Mouse (Mus musculus) NIH3T3 (cell line): ENCODE data around the gene Ndufs2.

Experiments
- DNase-seq: peaks from one replicate; pipeline ENCODE4 v3.0.0-alpha.2; 2012; ENCODE audit warnings: low read depth

Ndufs2 gene

DNA sequence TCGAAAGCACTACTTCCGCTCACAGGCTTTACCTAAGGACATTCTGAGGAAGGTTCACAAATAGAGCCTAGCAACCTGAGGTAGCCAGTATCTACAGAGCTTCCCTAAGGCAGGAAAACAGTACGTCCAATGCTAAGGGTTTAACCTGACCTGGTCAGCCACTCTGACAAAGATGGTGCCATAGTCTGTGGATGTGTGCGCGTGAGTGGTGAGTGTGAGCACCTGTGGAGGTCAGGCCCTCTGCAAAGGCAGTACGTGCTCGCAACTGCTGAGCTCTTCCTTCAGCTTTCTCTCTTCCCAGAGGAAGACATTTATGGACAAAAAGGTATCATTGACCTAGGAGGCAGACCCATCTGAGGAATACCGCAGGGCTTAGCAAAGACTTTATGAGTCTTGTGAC is 27.2 kb upstream of the Ndufs2 start:
- DNase-seq = no peak

GRCm38 (mm10) chr1:171277736-171278135 is 26.5 kb upstream of the Ndufs2 start:
- DNase-seq = no peak

DNA sequence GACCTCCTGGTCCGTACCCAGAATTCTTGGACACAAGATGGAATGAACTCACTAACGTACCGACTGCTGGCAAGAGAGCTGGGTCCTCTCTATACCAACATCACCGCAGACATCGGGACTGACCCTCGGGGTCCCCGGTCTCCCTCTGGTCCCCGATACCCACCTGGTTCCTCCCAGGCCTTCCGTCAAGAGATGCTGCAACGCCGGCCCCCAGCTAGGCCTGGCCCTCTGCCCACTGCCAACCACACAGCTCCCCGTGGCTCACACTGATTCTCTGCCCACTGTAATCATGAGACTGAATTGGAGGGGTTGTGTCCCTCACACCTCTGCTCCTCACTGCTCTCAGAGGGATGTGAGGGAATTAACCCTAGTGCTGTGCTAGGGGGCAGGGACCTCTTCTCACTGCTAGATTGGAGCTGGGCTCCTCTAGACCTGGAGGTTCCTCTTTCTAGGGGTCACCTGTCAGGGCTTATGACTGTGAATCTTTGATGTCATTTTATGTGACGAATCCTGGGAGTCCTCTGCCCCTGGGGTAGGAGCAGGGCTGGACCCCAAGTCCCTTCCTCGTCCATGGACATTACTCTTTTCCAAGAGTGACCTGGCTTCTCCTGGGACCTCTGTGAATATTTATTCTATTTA is 25.0 kb upstream of the Ndufs2 start:
- DNase-seq = no peak

DNA sequence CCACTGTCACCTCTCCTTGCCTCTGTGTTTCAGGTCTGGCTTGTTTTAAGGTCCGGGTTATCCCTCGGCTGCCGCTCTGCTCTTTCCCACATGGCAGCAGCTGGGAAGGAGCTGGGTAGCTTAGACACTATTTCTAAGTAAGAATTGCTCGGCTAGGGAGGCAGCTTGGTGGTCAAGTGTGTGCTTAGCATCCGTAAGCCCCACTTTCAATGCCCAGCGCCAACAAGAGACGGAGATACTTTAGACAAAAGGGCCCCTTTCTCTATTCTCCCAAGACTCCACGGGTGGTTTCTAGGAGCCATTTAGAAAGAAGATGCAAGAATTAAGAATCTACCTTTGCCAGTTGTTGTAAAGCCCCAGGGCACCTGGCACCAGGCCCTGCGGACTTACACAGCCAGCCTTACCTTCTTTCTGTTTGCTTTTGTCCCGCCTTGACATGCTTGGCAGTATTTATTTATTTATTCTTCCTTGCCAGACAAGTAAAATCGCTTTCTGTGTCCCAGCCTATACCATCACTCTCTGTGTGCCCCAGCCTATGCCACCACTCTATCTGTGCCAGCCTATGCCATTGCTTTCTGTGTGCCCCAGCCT is 24.1 kb upstream of the Ndufs2 start:
- DNase-seq = no peak

DNA sequence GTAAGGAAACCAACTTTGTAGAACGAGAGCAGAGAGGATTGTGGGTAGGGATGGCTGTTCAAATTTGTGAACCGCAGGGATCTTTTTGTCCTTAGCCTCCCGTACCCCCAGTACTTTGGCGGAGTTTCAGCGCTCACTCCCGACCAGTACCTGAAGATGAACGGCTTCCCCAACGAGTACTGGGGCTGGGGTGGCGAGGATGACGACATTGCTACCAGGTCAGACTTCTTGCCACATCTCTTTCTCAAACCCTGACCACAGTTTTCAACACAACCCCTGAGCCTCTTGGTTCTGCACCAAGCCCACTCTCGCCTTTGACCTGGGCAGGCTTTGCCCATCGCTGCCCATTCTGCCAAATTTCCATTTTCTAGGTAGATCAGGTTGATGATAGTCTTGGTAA is 23.0 kb upstream of the Ndufs2 start:
- DNase-seq = no peak

- no peak for DNase-seq
Measured at GRCm38 (mm10) chr1:171272086-171272485, 20.9 kb upstream of the Ndufs2 start.

- DNase-seq = no peak
Measured at GRCm38 (mm10) chr1:171271622-171272021, 20.4 kb upstream of the Ndufs2 start.

DNA sequence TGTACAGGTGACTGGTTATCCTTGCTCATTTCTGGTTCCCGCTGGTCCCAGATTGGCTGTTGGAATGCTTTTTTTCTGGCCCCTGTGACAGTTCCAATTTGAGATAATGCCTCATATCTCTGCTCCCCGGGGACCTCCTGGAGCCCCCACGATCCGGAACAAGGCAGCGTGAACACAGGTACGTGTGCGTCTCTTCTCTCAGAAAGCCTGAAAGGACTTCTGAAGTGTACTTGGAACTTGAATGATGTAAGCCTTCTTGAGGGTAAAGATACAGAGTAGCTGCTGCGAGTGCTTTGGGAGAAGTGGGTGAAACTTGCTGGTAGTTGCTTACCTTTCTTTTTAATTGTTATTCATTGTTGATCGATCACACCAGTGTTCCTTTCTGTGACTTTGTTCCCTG is 20.0 kb upstream of the Ndufs2 start:
- no peak for DNase-seq

DNA sequence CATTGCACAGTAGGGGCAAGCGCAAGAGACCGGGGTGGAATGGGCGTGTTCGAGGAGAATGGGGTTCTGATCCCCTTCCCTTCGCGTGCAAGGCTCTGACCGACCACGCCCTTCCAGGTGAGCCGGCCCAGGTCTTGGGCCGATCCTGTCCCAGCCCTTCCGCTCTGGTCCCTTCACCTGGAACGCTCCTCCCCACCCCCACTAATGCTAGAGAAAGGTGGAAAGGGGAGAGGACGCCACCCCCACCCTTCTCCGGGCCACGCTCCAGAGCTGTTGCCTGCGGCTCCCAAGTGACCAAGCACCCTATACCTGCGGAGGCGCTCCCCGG is 19.3 kb upstream of the Ndufs2 start:
- DNase-seq = no peak

DNA sequence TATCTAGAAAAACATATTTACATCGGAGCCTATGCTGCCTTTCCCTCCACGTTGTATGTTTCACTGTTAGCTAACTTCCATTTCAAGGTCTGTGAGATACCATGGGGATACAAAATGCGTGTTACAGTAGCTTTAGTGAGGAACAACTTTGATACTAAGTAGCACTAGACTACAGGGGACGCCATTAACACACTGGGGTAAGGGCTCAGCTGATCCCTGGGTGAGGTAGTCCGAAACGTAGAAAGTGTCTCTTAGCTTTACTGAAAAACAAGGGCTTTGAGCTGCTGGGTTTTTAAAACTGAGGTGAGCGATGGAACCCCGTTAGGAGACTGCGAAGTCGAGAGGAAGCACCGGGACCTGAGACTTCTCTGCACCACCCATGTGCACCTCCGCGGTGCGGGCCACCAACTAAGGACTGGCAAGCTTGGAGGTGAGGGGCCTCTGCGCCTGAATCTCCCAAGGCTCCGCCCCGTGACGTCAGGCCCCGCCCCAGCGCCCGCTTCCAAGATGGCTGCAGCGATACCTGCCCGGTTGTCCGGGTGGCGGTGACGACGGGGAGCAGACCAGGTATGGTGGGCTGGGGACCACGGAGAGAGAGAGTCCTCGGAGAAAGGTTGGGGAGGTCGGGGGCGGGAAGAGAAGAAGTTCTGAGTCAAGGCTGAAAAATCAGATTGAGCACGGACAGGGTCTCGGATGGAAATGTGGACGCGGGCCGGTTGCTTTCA is 18.8 kb upstream of the Ndufs2 start, which contains the start of gene B4galt3:
TSS of gene B4galt3 (plus strand) at position 481 of the 725 bp plus-strand sequence.
- DNase-seq = peak; percentile 92

GRCm38 (mm10) chr1:171268341-171268740 is 17.2 kb upstream of the Ndufs2 start:
- peak; percentile 69 for DNase-seq

DNA sequence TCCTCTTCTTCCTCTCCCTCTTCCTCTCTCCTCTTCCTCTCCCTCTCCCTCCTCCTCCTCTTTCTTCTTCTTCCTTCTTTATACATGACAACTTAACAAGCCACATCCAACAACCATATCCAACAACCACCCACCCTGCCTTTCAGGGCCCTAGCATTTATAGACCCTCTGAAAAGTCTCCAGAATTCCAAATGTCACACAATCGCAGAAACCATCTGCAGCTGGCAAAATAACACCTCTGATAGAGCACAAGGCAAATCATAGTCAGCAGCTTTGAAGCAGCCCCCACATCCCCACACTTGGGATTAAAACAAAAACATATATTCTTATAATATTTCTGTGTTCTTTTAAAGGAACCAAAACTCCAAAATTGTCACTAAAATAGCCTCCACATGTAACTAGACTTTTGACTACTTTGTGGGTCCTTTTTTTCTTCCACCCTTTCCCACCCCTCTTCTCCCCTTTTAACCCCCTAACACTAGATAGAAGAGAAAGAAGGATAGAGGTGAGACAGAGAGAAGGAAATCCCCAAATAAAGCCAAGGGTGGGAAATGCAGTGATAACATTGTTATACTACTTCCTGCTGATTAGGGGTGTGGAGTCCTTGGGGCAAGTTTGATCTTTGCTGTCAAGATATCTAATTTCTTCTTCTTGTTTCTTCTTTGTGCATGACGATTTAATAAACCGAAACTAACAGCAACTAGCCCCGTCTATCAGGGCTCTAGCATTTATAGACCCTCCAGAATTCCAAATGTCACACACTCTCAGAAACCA is 15.0 kb upstream of the Ndufs2 start:
- DNase-seq = no peak

GRCm38 (mm10) chr1:171263666-171264461 is 12.7 kb upstream of the Ndufs2 start:
- peak; percentile 73 for DNase-seq

DNA sequence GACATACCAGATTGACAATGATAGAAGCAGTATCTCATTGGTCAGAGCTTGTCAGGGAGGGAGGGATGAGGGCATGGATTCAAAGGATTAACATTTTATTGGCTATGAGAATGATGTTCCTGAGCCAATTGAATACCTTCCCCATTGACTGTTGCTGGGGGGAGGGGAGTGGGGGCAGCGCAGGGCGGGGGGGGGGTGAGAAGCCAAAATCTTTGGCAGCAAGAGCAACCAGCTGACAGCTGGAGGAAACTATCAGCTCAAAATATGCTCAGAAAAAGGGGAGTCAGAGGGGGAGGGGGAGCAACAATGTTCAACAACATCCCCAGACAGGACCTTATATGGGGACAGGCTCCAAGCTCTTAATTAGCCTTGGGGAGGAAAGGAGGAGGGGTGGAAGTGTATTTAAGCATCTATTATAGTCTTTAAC is 12.0 kb upstream of the Ndufs2 start:
- peak; percentile 91 for DNase-seq

- DNase-seq = peak; percentile 95
Measured at GRCm38 (mm10) chr1:171262594-171263130, 11.5 kb upstream of the Ndufs2 start.

- DNase-seq = no peak
Measured at GRCm38 (mm10) chr1:171260316-171260715, 9.1 kb upstream of the Ndufs2 start.

DNA sequence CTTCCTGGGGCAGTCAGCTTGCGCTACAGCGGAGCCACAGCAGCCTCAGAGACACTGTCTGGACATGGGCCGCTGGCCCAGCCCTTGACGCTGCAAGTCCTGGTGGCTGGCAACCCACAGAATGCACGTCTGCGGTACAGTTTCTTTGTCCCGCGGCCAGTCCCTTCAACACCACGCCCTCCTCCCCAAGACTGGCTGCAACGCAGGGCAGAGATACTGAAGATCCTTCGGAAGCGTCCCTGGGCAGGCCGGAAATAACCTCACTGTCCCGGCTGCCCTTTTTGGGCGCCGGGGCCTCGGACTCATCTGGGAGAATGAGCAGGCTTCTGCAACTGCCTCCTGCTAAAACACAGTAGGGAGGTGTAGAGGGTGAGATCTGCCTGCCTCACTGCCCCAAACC is 7.7 kb upstream of the Ndufs2 start:
- DNase-seq = no peak

DNA sequence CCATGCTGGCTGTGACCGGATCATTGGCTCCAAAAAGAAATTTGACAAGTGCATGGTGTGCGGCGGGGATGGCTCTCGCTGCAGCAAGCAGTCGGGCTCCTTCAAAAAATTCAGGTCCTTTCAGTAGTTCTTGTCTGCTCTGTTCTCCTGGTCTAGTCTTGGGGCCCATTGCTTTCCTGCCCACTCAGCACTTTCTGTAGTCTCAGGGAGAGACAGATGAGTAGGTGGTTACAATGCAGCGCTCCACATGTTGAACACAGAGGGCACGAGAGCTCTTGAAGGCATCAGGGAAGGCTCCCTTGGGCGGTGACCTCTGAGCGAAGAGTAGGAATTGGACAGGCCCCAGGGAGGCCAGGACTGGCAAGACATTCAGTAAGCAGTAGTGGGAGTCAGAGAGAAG is 6.6 kb upstream of the Ndufs2 start:
- no peak for DNase-seq

- peak; percentile 91 for DNase-seq
Measured at GRCm38 (mm10) chr1:171256937-171257548, 5.9 kb upstream of the Ndufs2 start.

GRCm38 (mm10) chr1:171256095-171256818 is 5.1 kb upstream of the Ndufs2 start:
- no peak for DNase-seq
